Mouse (Mus musculus) right cerebral cortex, postnatal 36 days (tissue): Measurements from ENCODE around the gene Ccser2.

Source experiments
- DNase-seq, 2 experiments: peaks; one replicate each; pipeline ENCODE4 v3.0.0; 2022; ENCODE audit warnings: low spot score in 2 of 2, mixed read lengths in 1 of 2

Ccser2 gene

DNA sequence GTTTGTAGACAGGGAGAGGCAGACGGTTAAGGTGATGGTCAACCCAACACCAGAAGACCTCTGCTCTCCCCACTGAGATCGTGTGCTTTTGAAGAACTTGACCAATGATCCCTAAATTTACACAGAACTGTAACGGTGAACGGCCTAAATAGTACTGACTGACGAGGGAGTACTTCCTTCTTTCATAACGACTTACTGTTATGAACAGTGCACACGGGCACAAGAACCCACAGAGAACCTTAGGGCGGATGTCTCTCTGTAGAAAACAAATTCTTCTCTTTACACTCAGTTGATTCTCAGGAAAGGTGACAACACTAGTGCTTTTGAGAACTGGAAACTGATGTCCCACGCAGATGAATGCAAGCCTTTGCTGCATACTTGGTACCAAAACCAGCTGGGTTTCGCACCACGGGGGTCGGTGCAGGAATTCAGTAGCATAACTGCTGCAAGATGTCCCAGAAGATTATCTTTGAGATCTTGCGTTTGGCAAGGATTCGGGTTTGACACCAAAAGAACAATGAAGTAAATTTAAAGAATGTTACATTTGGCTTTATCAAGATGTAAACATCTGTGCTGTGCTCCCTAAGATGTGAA, 99.7 kb downstream of the Ccser2 start:
- DNase-seq: no peak

DNA sequence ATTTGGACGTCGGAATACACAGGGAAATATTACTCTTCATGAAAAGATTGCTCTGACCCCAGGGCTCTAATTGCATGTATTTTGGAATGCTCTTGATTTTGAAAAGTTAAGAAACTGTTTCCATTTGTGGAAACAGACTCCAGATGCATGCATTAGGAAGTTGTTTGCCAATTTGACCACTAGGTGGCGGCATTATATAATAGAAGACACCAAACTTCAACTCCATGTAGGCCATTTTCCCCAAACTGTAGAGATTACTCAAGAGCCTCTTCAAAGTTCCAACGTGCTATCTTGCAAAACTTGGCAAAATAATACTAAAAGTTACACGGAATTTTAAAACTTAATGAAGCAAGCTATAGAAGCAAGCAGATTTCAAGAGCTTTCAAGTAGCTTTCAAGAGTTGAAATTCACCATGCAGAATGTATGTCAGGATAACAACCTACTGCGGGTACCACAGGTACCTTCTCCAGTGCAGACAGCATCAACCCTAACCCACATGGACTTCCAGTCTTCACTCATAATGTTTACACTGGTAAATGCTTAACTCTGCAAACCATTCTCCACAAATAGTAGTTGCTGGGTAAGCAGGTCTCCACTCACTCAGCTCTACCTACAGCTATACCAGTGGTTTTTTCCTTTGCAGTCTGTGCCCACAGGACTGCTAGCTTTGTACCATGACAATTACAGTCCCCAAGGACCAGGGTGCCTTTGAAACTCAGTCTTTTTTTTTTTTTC, 101.4 kb downstream of the Ccser2 start:
- DNase-seq: peak; percentile 28 to 38

DNA sequence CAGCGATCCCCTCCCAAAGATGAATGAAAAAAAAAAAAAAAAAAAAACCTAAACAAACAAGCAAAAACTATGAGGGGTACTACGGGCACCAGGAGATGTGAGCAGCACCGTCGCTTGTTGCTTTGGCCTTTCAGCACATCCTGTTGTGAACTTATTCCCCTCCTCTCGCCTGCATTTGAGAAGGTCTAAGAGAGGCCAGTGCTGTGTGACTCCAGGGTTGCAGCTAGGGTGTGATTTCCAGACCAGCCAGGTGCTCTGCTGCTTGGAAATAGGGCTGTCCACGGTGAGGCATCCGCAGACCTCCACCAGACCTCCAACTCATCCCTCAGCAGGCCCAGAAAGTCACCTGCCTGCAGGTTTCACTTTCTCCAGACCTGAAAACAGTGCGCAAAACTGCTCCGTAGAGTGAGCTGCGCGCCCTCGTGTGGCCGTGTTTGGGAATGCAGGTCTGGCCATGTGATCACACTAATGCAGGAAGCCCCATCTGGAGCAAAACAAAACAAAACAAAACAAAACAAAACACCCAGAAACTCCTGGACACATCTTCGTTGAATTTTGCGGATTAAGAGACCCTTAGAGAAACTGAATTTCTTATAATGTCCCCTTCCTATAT, 104.6 kb downstream of the Ccser2 start:
- peak; percentile 64 to 79 for DNase-seq

DNA sequence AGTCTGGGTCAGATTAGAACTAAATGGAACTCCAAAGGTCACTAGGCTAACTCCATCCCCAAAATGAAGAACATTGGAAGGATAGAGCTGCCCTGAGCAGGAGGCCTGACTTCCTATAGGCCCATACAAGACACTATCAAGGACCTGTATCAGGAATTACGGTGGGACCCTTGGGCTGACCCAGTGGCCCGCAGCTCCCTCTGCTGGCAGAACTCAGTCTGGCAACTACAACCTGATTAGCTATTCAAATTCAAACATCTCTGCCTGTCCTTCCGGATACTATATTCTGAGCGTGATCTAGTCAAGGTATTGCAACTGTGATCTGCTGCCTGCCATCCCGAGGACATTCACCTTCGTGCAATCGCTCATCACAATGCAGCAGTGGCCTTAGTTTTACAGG, 106.2 kb downstream of the Ccser2 start:
- DNase-seq: no peak

DNA sequence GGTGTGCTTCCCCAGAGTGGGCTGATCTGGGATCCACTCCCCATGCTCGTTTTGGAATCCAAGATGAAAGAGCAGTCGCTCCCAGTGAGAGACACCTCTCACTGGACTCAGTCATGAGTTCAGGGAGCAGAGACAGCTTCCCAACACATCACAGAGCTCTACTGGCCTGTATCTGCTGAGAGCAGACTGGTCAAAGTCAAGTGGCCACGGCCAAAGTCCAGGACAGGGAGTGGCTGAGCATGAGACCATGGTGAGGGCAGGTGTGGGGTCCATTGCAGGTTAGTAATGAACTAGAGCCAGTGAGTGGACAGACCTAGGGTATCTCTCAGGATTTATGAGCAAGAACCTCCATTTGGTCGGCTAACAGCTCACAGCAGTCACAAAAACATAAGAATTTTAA, 109.6 kb downstream of the Ccser2 start:
- DNase-seq: no peak

DNA sequence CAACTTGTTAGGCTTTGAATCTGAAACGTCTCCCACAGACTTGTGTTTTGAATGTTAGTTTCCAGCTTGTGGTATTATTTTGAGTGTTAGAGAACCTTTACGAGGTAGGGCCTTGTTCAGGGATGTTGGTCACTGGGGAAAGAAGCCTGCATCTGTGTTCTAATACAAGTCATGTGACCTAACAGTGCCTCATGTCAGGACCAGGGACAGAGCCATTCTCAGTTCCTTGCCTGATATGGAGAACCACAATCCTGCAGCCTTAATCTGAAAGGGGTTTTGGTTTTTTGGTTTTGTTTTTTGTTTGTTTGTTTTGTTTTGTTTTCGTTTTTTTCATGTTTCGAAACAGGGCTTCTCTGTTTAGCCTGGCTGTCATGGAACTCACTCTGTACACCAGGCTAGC, 115.6 kb downstream of the Ccser2 start:
- no peak for DNase-seq

DNA sequence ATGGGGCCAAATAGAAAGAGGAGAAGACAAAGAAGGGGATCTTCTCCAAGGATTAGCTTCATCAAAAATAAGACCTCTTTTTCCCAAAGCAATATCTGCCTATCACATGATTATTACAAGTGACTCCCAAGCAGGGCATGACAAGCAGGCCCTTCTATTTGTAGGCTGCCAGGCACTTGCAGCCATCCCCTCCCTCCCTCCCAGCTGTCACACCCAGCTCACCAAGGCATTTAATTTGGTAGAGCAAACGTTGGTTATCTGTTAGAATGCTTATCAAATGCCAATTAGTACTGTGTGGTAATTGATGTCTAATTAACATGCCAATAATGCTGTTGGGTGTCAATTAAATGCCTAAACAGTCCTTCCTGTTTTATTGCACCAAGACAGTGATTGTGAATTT, 119.7 kb downstream of the Ccser2 start:
- no peak for DNase-seq
